Mouse (Mus musculus) liver, embryonic 14.5 days (tissue): ENCODE results near the gene Fbxl22. TPM values are rescaled to one million over a fixed set of nuclear protein-coding genes. Genes with fewer than 3 reads are reported as not detected.
A peak's percentile ranks its signal among the peaks of the same experiment; 100 is the strongest.

Experiments
- ATAC-seq: fragments of 200-750 bp; cut with Nextera tagmentation; 2 replicates; pipeline ENCODE4 v1.8.0; 2017; ENCODE audit warnings: moderate number of reproducible peaks, mild to moderate bottlenecking, moderate library complexity; ENCODE audit not compliant: insufficient read depth
- DNase-seq, 3 experiments: peaks; one replicate each; pipeline ENCODE4 v3.0.0-alpha.2; 2012 to 2013; ENCODE audit warnings: low read depth in 3 of 3, low spot score in 3 of 3
- H3K27ac ChIP-seq: fragments of 300-500 bp; sonication (generic); 2 replicates; pipeline ENCODE4 v1.5.1; 2014; ENCODE audit warnings: moderate library complexity, mild to moderate bottlenecking, control low read depth, inconsistent platforms
- H3K27me3 ChIP-seq: fragments of 300-500 bp; sonication (generic); 2 replicates; pipeline ENCODE4 v1.6.1; 2014; ENCODE audit warnings: mild to moderate bottlenecking, low read length, moderate library complexity; ENCODE audit not compliant: control insufficient read depth, insufficient read depth
- H3K36me3 ChIP-seq: fragments of 300-500 bp; sonication (generic); replicated peaks from 2 replicates; pipeline ENCODE4 v1.6.1; 2014; ENCODE audit warnings: low read depth; ENCODE audit not compliant: control insufficient read depth, insufficient read depth
- H3K4me1 ChIP-seq, 2 experiments: fragments of 200-500 bp in 1 of 2; fragments of 300-500 bp in 1 of 2; sonication (generic) in 1 of 2; replicated peaks; 2 replicates each; pipeline ENCODE4 v1.6.1; 2012 to 2014; ENCODE audit warnings: antibody characterized with exemption in 1 of 2, inconsistent platforms in 1 of 2, low read length in 1 of 2; ENCODE audit not compliant: control insufficient read depth in 2 of 2, insufficient read depth in 2 of 2
- H3K4me2 ChIP-seq: fragments of 300-500 bp; sonication (generic); 2 replicates; pipeline ENCODE4 v1.6.1; 2014; ENCODE audit warnings: low read depth, mild to moderate bottlenecking, control low read depth, moderate library complexity
- H3K4me3 ChIP-seq, 2 experiments: fragments of 200-500 bp in 1 of 2; fragments of 300-500 bp in 1 of 2; sonication (generic) in 1 of 2; 2 replicates each; pipeline ENCODE4 v1.5.1; 2012 to 2014; ENCODE audit warnings: low read depth in 2 of 2, low read length in 2 of 2, mild to moderate bottlenecking in 2 of 2, control low read depth in 1 of 2, inconsistent platforms in 1 of 2, moderate library complexity in 1 of 2; ENCODE audit not compliant: insufficient read depth in 1 of 2
- H3K9ac ChIP-seq: fragments of 300-500 bp; sonication (generic); replicated peaks from 2 replicates; pipeline ENCODE4 v1.6.1; 2014; ENCODE audit warnings: mild to moderate bottlenecking, control low read depth, moderate library complexity
- H3K9me3 ChIP-seq: fragments of 300-500 bp; sonication (generic); 2 replicates; pipeline ENCODE4 v1.6.1; 2016; ENCODE audit warnings: low read length, mixed read lengths; ENCODE audit not compliant: control insufficient read depth
- CTCF ChIP-seq: IDR thresholded peaks from 2 replicates; pipeline ENCODE4 v1.5.1; 2016; ENCODE audit warnings: antibody characterized with exemption, low read depth, control low read depth
- EP300 ChIP-seq: IDR thresholded peaks from 2 replicates; pipeline ENCODE4 v1.6.1; 2016; ENCODE audit warnings: antibody characterized with exemption, low read depth
- WGBS: fragments of 180-500 bp; shearing (Covaris S2); extraction: QIAGEN DNeasy Blood & Tissue Kit; methylation state at CpG from one replicate; pipeline ENCODE4 v1.1.7; 2014; ENCODE audit not compliant: insufficient replicate concordance; 5-methylcytosine and 5-hydroxymethylcytosine counted together
- polyA plus RNA-seq, 2 experiments: library from polyadenylated mRNA; depleted of rRNA in 1 of 2; stranded (reverse) in 1 of 2; unstranded in 1 of 2; fragments of >200 nt; fragmentation: Nextera tagmentation in 1 of 2; extraction: Ambion mirVana in 1 of 2; gene quantifications; 2 replicates each; pipeline versions ENCODE4 v1.2.1 to v1.2.3; 2012 to 2014

Fbxl22 gene
- polyA plus RNA-seq, 2 experiments = 0.13 to 0.44 TPM

GRCm38 (mm10) chr9:66510351-66510841 is 4.0 kb downstream of the Fbxl22 start:
- no peaks in the 10 kb centered on the region for H3K9me3 ChIP-seq
- no peak for TF ChIP-seq EP300
- peaks cover 47% of the 10 kb centered on the region for H3K36me3 ChIP-seq
- ATAC-seq = no peak
- no peak overlapping the region; the same call in 1 of the 2 replicates for H3K9ac ChIP-seq
- no peak for DNase-seq
- no peak overlapping the region for H3K27ac ChIP-seq
- peaks cover 19 to 28% of the 10 kb centered on the region in 2 experiments for H3K4me1 ChIP-seq
- no peaks in the 10 kb centered on the region for H3K27me3 ChIP-seq
- peak overlapping the region; percentile 68 for H3K4me2 ChIP-seq
- H3K4me3 ChIP-seq = peak overlapping the region; percentile 6 to 72; a peak in 3 of 4 replicates
- WGBS = 78% methylated on average over 7 of the region's 7 CpGs

GRCm38 (mm10) chr9:66508890-66509399 is 5.4 kb downstream of the Fbxl22 start:
- no peak for TF ChIP-seq CTCF
- TF ChIP-seq EP300 = no peak
- Histone ChIP-seq H3K9me3 (no peaks in the 10 kb centered on the region), H3K27me3 (no peaks in the 10 kb centered on the region), H3K4me2 (no peak overlapping the region), H3K27ac (no peak overlapping the region), H3K4me1 (peaks cover 34 to 42% of the 10 kb centered on the region in 2 experiments), H3K4me3 (no peak overlapping the region), H3K9ac (no peak overlapping the region), H3K36me3 (peaks cover 57% of the 10 kb centered on the region)
- ATAC-seq (no peak), DNase-seq (no peak)
- WGBS = 74% methylated on average over 4 of the region's 4 CpGs

GRCm38 (mm10) chr9:66507684-66508083 is 6.7 kb downstream of the Fbxl22 start:
- 87% methylated on average over 3 of the region's 3 CpGs for WGBS
- Histone ChIP-seq H3K27ac (no peak overlapping the region; the same call in 1 of the 2 replicates), H3K36me3 (peaks cover 61% of the 10 kb centered on the region), H3K27me3 (no peaks in the 10 kb centered on the region), H3K4me2 (no peak overlapping the region), H3K9ac (no peak overlapping the region), H3K9me3 (no peaks in the 10 kb centered on the region), H3K4me3 (no peak overlapping the region), H3K4me1 (peaks cover 40 to 46% of the 10 kb centered on the region in 2 experiments)
- no peak for DNase-seq
- ATAC-seq = no peak
- no peak for TF ChIP-seq CTCF
- TF ChIP-seq EP300 = no peak

GRCm38 (mm10) chr9:66506424-66506823 is 8.0 kb downstream of the Fbxl22 start:
- Histone ChIP-seq H3K9me3 (no peaks in the 10 kb centered on the region), H3K4me3 (no peak overlapping the region; a peak in 1 of 4 replicates), H3K27me3 (no peaks in the 10 kb centered on the region), H3K27ac (peak overlapping the region; percentile 88), H3K4me2 (peak overlapping the region; percentile 73), H3K36me3 (peaks cover 73% of the 10 kb centered on the region), H3K4me1 (peaks cover 40 to 48% of the 10 kb centered on the region in 2 experiments), H3K9ac (peak overlapping the region; percentile 36)
- ATAC-seq (no peak), DNase-seq (no peak)
- TF ChIP-seq CTCF = no peak
- TF ChIP-seq EP300 = no peak

GRCm38 (mm10) chr9:66506011-66506410 is 8.4 kb downstream of the Fbxl22 start:
- peak overlapping the region; percentile 36 for H3K9ac ChIP-seq
- peak overlapping the region; percentile 73 for H3K4me2 ChIP-seq
- H3K9me3 ChIP-seq = no peaks in the 10 kb centered on the region
- peak overlapping the region; percentile 88 for H3K27ac ChIP-seq
- H3K27me3 ChIP-seq = no peaks in the 10 kb centered on the region
- H3K4me3 ChIP-seq = peak overlapping the region in 1 of 2 experiments; percentile 41; a peak in 2 of 4 replicates
- H3K36me3 ChIP-seq = peaks cover 78% of the 10 kb centered on the region
- ATAC-seq (peak; percentile 29; the same call in 1 of the 2 replicates), DNase-seq (no peak)
- 58% methylated on average over 4 of the region's 4 CpGs for WGBS
- H3K4me1 ChIP-seq = peaks cover 39 to 47% of the 10 kb centered on the region in 2 experiments
- no peak for TF ChIP-seq EP300
- no peak for TF ChIP-seq CTCF
